Mouse (Mus musculus): ENCODE results near the gene Crb1. TPM values are rescaled to one million over a fixed set of nuclear protein-coding genes. Genes with fewer than 3 reads are reported as not detected.
"Not testable (repeated sequence)": the region's sequence is repeated elsewhere in the genome, so short reads cannot be mapped to it uniquely, and the experiment has no call there.

The Crb1 gene
- total RNA-seq, 1 experiment from 2014 or later = not detected

GRCm38 (mm10) chr1:139346602-139347371, 30.1 kb downstream of the Crb1 start:
- no peak for ATAC-seq (replicated peaks in 1 of 2; ENCODE audit: insufficient read depth in 1 of 2, low FRiP score in 2 of 2, low TSS enrichment in 1 of 2, low read depth in 1 of 2, poor library complexity in 2 of 2, severe bottlenecking in 2 of 2)

DNA sequence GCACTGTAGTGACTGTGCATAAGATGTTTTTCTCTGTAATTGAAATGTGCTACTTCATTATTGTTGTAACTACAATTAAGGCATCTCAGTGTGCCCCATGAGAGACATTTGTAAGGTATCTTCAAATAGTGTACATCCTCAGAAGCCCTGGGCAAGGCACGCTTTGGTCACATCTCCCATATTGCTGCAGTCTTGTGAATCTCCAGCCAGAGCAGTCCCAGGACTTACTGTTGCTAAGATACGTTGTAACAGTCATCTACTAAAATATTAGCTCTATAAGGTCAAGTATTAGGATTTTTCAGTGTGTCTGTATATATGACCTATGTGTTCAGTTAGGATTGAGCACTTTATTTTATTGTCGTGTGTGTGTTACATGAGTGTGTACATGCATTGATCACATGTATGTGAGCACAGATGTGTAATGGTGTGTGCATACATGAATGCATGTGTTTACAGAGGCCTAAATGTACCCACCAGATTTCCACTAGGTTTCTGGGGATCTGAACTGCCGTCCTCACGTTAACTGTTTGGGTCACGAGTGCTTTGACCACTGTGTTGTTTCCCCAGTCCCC, 30.8 kb downstream of the Crb1 start:
- ATAC-seq (replicated peaks in 1 of 2; ENCODE audit: insufficient read depth in 1 of 2, low FRiP score in 2 of 2, low TSS enrichment in 1 of 2, low read depth in 1 of 2, poor library complexity in 2 of 2, severe bottlenecking in 2 of 2) = no peak

- 0 out of 4 replicates have a peak, but pooled peaks of 1 of the 2 experiments have one; percentile 32 for ATAC-seq (replicated peaks in 1 of 2; ENCODE audit: insufficient read depth in 1 of 2, low FRiP score in 2 of 2, low TSS enrichment in 1 of 2, low read depth in 1 of 2, poor library complexity in 2 of 2, severe bottlenecking in 2 of 2)
Observed at GRCm38 (mm10) chr1:139340178-139340859, 36.6 kb downstream of the Crb1 start.

GRCm38 (mm10) chr1:139336997-139337396, 39.9 kb downstream of the Crb1 start:
- no peak for ATAC-seq (replicated peaks in 1 of 2; ENCODE audit: insufficient read depth in 1 of 2, low FRiP score in 2 of 2, low TSS enrichment in 1 of 2, low read depth in 1 of 2, poor library complexity in 2 of 2, severe bottlenecking in 2 of 2)

DNA sequence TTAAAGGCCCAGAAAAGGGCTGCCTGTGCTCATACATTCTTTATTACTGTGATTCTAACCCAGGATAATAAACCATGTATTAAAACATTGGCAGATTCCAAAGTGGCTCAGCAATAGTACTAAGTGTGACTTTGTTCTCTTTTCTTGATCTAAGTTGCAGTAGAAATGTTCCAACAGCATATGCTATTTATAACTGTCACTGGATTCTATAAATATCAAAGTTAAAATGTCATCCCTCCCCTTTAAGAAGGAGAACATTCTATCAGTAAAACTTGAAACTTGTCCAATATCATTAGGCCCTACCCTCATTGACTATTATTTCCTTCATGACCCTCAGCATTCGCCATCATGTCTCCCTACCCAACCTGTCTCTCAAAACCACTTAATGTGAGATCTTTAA, 48.1 kb downstream of the Crb1 start:
- ATAC-seq (replicated peaks in 1 of 2; ENCODE audit: insufficient read depth in 1 of 2, low FRiP score in 2 of 2, low TSS enrichment in 1 of 2, low read depth in 1 of 2, poor library complexity in 2 of 2, severe bottlenecking in 2 of 2) = no peak

DNA sequence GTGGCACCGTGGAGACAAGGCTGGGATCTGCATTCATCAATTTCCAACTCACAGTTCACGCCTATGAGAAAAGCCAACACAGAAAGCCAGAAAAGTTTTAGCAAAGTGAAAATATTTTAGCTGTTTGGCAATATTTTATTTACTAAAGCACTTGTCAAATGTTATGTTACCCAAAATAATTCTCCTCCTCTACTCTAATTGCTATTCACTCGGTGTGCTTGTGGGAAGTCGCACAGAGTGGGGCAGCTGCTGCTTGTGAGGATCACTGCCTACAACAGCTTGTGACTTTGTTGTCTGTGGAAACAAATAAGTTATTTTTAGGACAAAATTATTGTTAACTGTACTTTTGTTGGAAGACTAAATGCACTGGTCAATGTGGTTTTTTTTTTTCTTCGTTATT, 48.6 kb downstream of the Crb1 start:
- ATAC-seq (replicated peaks in 1 of 2; ENCODE audit: insufficient read depth in 1 of 2, low FRiP score in 2 of 2, low TSS enrichment in 1 of 2, low read depth in 1 of 2, poor library complexity in 2 of 2, severe bottlenecking in 2 of 2) = no peak

- ATAC-seq (replicated peaks in 1 of 2; ENCODE audit: insufficient read depth in 1 of 2, low FRiP score in 2 of 2, low TSS enrichment in 1 of 2, low read depth in 1 of 2, poor library complexity in 2 of 2, severe bottlenecking in 2 of 2) = no peak
Observed at GRCm38 (mm10) chr1:139325378-139325777, 51.5 kb downstream of the Crb1 start.

DNA sequence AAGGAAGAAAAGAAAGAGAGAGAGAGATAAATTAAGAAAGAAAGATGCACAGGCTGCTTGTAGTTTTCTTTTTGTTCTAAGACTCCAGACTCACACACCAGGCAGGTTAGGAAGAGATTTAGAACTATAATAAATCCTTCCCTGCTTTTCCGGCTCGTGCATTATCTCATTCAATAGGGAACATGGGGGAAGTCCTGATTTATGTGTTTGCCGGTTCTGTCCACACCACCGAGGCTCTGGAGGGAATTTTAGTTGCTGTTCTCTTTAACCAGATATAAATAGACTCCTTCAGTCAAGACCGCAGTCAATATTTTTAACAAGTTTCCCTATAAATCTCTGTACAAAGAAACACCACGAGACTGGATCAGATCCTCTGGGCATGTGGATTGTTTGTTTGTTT, 57.1 kb downstream of the Crb1 start:
- no peak for ATAC-seq (replicated peaks in 1 of 2; ENCODE audit: insufficient read depth in 1 of 2, low FRiP score in 2 of 2, low TSS enrichment in 1 of 2, low read depth in 1 of 2, poor library complexity in 2 of 2, severe bottlenecking in 2 of 2)

GRCm38 (mm10) chr1:139314297-139314874, 62.5 kb downstream of the Crb1 start:
- ATAC-seq (replicated peaks in 1 of 2; ENCODE audit: insufficient read depth in 1 of 2, low FRiP score in 2 of 2, low TSS enrichment in 1 of 2, low read depth in 1 of 2, poor library complexity in 2 of 2, severe bottlenecking in 2 of 2) = 0 out of 4 replicates have a peak, but pooled peaks of 1 of the 2 experiments have one; percentile 27

DNA sequence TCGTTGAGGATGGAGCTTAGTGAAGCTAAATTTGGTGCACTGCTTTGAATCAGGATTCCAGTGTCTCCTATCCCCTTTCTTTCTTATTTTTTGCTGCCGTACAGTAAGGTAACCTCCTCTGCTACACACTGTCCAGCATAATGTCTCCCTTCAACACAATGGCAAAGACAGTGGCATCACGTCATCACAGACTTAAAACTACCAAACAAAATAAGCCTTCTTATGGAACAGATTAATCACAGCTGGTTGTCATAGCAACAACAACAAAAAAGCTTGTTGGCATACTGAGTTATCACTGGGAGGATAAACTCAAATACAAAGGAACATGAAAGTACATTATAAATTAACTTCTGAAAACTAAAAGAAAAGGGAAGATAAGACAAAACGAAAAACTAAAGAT, 68.0 kb downstream of the Crb1 start:
- no peak for ATAC-seq (replicated peaks in 1 of 2; ENCODE audit: insufficient read depth in 1 of 2, low FRiP score in 2 of 2, low TSS enrichment in 1 of 2, low read depth in 1 of 2, poor library complexity in 2 of 2, severe bottlenecking in 2 of 2)

- not testable (repeated sequence) for ATAC-seq (replicated peaks in 1 of 2; ENCODE audit: insufficient read depth in 1 of 2, low FRiP score in 2 of 2, low TSS enrichment in 1 of 2, low read depth in 1 of 2, poor library complexity in 2 of 2, severe bottlenecking in 2 of 2)
Observed at GRCm38 (mm10) chr1:139302519-139302918, 74.4 kb downstream of the Crb1 start.

- ATAC-seq (replicated peaks in 1 of 2; ENCODE audit: insufficient read depth in 1 of 2, low FRiP score in 2 of 2, low TSS enrichment in 1 of 2, low read depth in 1 of 2, poor library complexity in 2 of 2, severe bottlenecking in 2 of 2) = no peak
Observed at GRCm38 (mm10) chr1:139301830-139302229, 75.1 kb downstream of the Crb1 start.

DNA sequence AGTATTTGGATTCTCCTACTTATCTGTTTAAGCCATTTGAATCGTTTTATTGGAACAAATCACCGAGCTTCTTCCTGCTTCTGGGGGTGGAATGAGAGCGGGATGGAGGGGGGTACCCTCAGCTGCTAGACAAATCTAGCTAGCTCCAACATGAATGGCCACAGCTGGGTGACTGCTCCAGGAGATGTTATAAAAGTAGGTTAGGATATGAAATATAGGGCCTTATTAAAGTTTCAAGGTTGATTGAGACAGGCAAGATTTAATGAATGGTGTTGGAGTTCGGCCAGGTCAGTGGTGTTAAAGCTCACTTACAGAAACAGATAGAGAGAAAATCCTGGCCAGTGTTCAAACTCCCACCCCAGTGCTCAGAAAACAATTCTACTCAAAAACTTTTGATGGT, 84.9 kb downstream of the Crb1 start:
- no peak for ATAC-seq (replicated peaks in 1 of 2; ENCODE audit: insufficient read depth in 1 of 2, low FRiP score in 2 of 2, low TSS enrichment in 1 of 2, low read depth in 1 of 2, poor library complexity in 2 of 2, severe bottlenecking in 2 of 2)

DNA sequence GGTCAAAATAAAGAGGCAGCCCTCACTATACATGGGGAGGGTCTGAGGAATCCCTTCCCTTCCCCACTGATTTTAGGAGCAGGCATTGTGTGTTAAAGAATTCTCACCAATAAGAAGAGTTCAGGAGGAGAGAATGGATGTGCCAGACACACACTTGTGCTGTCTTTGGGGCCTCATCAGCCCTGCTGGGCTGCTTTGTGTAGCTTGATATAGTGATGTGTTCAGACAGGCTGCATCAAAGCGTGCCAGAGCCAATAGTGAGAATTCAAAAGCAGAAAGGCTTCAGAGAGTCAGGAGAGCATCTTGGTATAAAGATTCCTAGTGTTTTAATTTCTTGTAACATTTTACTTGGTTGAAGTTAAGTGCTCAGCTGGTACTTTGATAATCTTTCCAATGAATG, 85.3 kb downstream of the Crb1 start:
- ATAC-seq (replicated peaks in 1 of 2; ENCODE audit: insufficient read depth in 1 of 2, low FRiP score in 2 of 2, low TSS enrichment in 1 of 2, low read depth in 1 of 2, poor library complexity in 2 of 2, severe bottlenecking in 2 of 2) = no peak

DNA sequence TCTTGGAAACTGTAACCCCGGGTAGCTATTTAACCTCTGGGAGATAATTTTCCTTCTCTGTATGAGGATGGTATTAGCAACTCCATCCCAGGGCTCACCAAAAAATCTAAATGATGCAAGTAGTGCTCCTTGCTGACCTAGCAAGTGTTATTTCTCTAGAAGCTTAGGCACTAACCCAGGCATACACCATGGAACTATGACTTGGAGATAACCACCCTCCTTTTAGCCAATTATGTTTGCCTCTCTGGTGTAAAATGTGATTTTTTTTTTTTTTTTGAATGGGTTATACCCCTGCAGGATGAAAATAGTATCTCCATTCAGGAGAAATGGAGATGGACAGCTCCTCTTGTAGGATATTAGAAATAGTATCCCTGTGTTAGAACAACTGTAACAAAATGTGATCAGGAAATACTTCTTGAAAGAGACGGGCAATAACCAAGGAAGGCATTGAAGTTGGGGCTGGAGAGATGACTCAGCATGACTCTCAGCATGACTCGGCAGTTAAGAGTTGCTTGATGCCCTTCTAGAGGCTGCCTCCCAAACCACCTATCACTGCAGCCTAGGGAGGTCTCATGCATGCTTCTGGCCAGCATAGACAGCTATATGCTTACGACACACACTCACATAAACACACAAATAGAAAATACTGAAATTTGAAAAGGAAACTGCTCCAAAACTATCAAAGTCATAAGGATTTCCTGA, 100.1 kb downstream of the Crb1 start:
- 0 out of 4 replicates have a peak, but pooled peaks of 1 of the 2 experiments have one; percentile 17 for ATAC-seq (replicated peaks in 1 of 2; ENCODE audit: insufficient read depth in 1 of 2, low FRiP score in 2 of 2, low TSS enrichment in 1 of 2, low read depth in 1 of 2, poor library complexity in 2 of 2, severe bottlenecking in 2 of 2)

DNA sequence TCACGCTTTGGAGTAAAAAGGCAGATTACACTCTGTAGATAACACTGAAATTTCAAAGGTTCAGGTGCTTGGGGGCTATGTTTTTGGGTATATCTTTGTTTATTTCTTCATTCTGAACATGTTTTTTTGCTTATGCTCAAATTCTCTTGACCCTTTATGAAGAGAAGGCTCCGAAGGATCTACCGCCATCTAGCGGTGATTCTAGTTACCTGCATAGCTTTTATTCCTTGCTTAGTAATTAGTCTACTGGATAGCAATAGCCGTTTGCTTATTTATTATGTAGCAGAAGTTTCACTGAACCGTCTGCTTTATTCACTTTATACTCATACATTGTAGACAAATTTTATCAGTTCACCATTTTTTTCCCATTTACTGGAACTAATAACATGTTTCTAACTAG, 109.1 kb downstream of the Crb1 start:
- peak; percentile 49 to 83 for ATAC-seq (replicated peaks in 1 of 2; ENCODE audit: insufficient read depth in 1 of 2, low FRiP score in 2 of 2, low TSS enrichment in 1 of 2, low read depth in 1 of 2, poor library complexity in 2 of 2, severe bottlenecking in 2 of 2)

GRCm38 (mm10) chr1:139264245-139264644, 112.7 kb downstream of the Crb1 start:
- no peak; a peak in 1 of 4 replicates for ATAC-seq (replicated peaks in 1 of 2; ENCODE audit: insufficient read depth in 1 of 2, low FRiP score in 2 of 2, low TSS enrichment in 1 of 2, low read depth in 1 of 2, poor library complexity in 2 of 2, severe bottlenecking in 2 of 2)
